Mouse (Mus musculus): Measurements from ENCODE around the gene Msl1. TPM values are rescaled to one million over a fixed set of nuclear protein-coding genes. Genes with fewer than 3 reads are reported as not detected.

Msl1 gene
- polyA plus RNA-seq, 1 experiment, result 83.8 TPM

- no peak for TF ChIP-seq CTCF (IDR thresholded peaks at IDR 0.05; ENCODE audit: borderline replicate concordance, insufficient read depth, low read length)
- no peak for TF ChIP-seq POLR2A (IDR thresholded peaks at IDR 0.05; ENCODE audit: low read depth, low read length)
- H3K4me1 ChIP-seq (ENCODE audit: control insufficient read depth, insufficient read depth, low read length), result no peaks in the 10 kb centered on the region; the same call in 1 of the 2 replicates
- H3K27ac ChIP-seq (ENCODE audit: insufficient read depth, low read length), result no peak overlapping the region
- H3K4me3 ChIP-seq (ENCODE audit: insufficient read depth, low read length), result no peak overlapping the region
Measured at GRCm38 (mm10) chr11:98790631-98791205, 4.6 kb upstream of the Msl1 start.

- TF ChIP-seq POLR2A (IDR thresholded peaks at IDR 0.05; ENCODE audit: low read depth, low read length), result no peak
- TF ChIP-seq CTCF (IDR thresholded peaks at IDR 0.05; ENCODE audit: borderline replicate concordance, insufficient read depth, low read length), result no peak
- Histone ChIP-seq H3K4me3 (ENCODE audit: insufficient read depth, low read length) (no peak overlapping the region), H3K27ac (ENCODE audit: insufficient read depth, low read length) (no peak overlapping the region), H3K4me1 (ENCODE audit: control insufficient read depth, insufficient read depth, low read length) (no peaks in the 10 kb centered on the region; the same call in 1 of the 2 replicates)
Measured at GRCm38 (mm10) chr11:98791448-98791847, 3.9 kb upstream of the Msl1 start.

GRCm38 (mm10) chr11:98792081-98792480 is 3.2 kb upstream of the Msl1 start:
- no peak overlapping the region for H3K27ac ChIP-seq (ENCODE audit: insufficient read depth, low read length)

DNA sequence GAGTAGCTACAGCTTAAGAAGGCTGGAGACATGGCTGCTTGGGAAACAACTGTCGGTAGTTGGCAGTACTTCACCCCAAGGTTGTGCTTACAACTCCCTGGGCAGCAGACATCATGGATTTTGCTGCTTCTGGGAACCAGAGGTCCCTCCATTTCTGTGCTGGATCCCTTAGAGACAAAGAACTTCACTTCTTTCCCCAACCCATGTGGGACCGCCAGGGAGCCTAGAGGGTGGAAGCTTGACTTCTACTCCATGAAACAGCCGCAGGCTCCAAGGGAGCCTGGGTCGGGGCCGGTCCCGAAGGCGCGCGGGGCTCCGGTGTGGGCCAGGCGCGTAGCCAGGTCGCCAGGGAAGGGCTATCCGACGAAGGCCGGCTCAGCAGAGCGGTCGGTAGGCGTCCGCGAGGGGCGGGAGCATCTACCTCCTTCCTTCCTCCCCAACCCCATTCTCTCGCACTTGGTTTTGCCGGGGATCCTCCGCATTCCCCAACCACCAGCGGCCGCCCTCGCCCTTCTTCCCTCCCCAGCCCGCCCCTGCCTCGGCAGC is 774 bp upstream of the Msl1 start:
- peak overlapping the region; percentile 83 for H3K4me3 ChIP-seq (ENCODE audit: insufficient read depth, low read length)
- peak; percentile 52 for TF ChIP-seq POLR2A (IDR thresholded peaks at IDR 0.05; ENCODE audit: low read depth, low read length)
- no peak for TF ChIP-seq CTCF (IDR thresholded peaks at IDR 0.05; ENCODE audit: borderline replicate concordance, insufficient read depth, low read length)
- 0 out of 2 replicates have a peak, but pooled peaks cover 3% of the 10 kb centered on the region for H3K4me1 ChIP-seq (ENCODE audit: control insufficient read depth, insufficient read depth, low read length)
- H3K27ac ChIP-seq (ENCODE audit: insufficient read depth, low read length), result peak overlapping the region; percentile 99

More at GRCm38 (mm10) chr11:98792081-98792480, 3.2 kb upstream of the Msl1 start:
- Histone ChIP-seq H3K4me1 (ENCODE audit: control insufficient read depth, insufficient read depth, low read length) (no peaks in the 10 kb centered on the region; the same call in 1 of the 2 replicates), H3K4me3 (ENCODE audit: insufficient read depth, low read length) (no peak overlapping the region)
- TF ChIP-seq POLR2A (IDR thresholded peaks at IDR 0.05; ENCODE audit: low read depth, low read length) (0 out of 2 replicates have a peak, but pooled peaks have one; percentile 13), CTCF (IDR thresholded peaks at IDR 0.05; ENCODE audit: borderline replicate concordance, insufficient read depth, low read length) (no peak)

DNA sequence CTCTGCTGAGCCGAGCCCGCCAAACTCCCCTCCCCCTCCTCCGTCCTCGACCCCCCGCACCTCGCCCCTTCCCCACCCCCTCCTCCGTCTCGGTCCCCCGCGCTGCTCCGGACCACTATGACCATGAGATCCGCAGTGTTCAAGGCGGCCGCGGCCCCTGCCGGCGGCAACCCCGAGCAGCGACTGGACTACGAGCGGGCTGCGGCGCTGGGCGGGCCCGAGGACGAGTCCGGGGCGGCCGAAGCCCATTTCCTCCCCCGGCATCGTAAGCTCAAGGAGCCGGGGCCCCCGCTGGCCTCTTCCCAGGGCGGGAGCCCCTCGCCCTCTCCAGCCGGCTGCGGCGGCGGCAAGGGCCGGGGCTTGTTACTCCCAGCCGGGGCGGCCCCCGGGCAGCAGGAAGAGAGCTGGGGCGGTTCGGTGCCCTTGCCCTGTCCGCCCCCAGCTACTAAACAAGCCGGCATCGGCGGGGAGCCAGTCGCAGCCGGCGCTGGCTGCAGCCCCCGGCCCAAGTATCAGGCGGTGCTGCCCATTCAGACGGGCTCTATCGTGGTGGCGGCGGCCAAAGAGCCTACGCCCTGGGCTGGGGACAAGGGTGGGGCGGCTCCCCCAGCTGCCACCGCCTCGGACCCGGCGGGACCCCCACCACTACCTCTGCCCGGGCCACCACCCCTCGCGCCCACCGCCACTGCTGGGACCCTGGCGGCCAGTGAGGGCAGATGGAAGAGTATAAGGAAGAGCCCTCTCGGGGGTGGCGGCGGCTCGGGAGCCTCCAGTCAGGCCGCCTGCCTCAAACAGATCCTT is 598 bp downstream of the Msl1 start:
- TF ChIP-seq CTCF (IDR thresholded peaks at IDR 0.05; ENCODE audit: borderline replicate concordance, insufficient read depth, low read length) (no peak), POLR2A (IDR thresholded peaks at IDR 0.05; ENCODE audit: low read depth, low read length) (no peak)
- Histone ChIP-seq H3K4me1 (ENCODE audit: control insufficient read depth, insufficient read depth, low read length) (0 out of 2 replicates have a peak, but pooled peaks cover 3% of the 10 kb centered on the region), H3K27ac (ENCODE audit: insufficient read depth, low read length) (peak overlapping the region; percentile 98), H3K4me3 (ENCODE audit: insufficient read depth, low read length) (peak overlapping the region; percentile 78)

- Histone ChIP-seq H3K4me3 (ENCODE audit: insufficient read depth, low read length) (peak overlapping the region; percentile 78), H3K4me1 (ENCODE audit: control insufficient read depth, insufficient read depth, low read length) (0 out of 2 replicates have a peak, but pooled peaks cover 3% of the 10 kb centered on the region), H3K27ac (ENCODE audit: insufficient read depth, low read length) (peak overlapping the region; percentile 98)
- TF ChIP-seq POLR2A (IDR thresholded peaks at IDR 0.05; ENCODE audit: low read depth, low read length), result peak; percentile 41; the same call in 1 of the 2 replicates
- no peak for TF ChIP-seq CTCF (IDR thresholded peaks at IDR 0.05; ENCODE audit: borderline replicate concordance, insufficient read depth, low read length)
Measured at GRCm38 (mm10) chr11:98796515-98797216, 1.4 kb downstream of the Msl1 start.

DNA sequence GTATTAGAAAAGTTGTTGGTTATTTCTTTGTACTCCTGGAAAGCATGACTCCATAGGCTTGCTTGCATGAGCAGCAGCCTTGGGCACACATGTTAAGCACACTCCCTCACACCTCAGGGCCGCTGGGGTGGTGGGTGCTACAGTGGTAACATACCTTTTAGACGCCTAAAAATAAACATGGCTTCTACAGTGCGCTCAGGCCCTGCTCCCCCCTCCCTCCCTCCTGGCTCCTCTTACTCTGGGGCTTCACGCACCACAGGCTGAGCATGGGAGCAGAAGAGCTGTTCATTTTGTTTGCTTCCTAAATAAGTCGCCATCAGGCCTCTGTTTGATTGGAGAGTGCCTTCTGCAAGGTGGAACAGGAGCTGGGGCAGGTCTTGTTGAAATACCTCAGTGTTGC is 2.0 kb downstream of the Msl1 start:
- peak overlapping the region; percentile 78 for H3K4me3 ChIP-seq (ENCODE audit: insufficient read depth, low read length)
- H3K4me1 ChIP-seq (ENCODE audit: control insufficient read depth, insufficient read depth, low read length), result 0 out of 2 replicates have a peak, but pooled peaks cover 3% of the 10 kb centered on the region
- no peak for TF ChIP-seq CTCF (IDR thresholded peaks at IDR 0.05; ENCODE audit: borderline replicate concordance, insufficient read depth, low read length)
- 0 out of 2 replicates have a peak, but pooled peaks have one; percentile 21 for TF ChIP-seq POLR2A (IDR thresholded peaks at IDR 0.05; ENCODE audit: low read depth, low read length)
- H3K27ac ChIP-seq (ENCODE audit: insufficient read depth, low read length), result no peak overlapping the region

GRCm38 (mm10) chr11:98797909-98798308 is 2.6 kb downstream of the Msl1 start:
- Histone ChIP-seq H3K4me1 (ENCODE audit: control insufficient read depth, insufficient read depth, low read length) (0 out of 2 replicates have a peak, but pooled peaks cover 3% of the 10 kb centered on the region), H3K4me3 (ENCODE audit: insufficient read depth, low read length) (peak overlapping the region; percentile 78), H3K27ac (ENCODE audit: insufficient read depth, low read length) (no peak overlapping the region)
- TF ChIP-seq POLR2A (IDR thresholded peaks at IDR 0.05; ENCODE audit: low read depth, low read length), result no peak
- no peak for TF ChIP-seq CTCF (IDR thresholded peaks at IDR 0.05; ENCODE audit: borderline replicate concordance, insufficient read depth, low read length)

- Histone ChIP-seq H3K4me1 (ENCODE audit: control insufficient read depth, insufficient read depth, low read length) (no peaks in the 10 kb centered on the region), H3K27ac (ENCODE audit: insufficient read depth, low read length) (no peak within 1 kb of the TSS), H3K4me3 (ENCODE audit: insufficient read depth, low read length) (no peak within 1 kb of the TSS)
- TF ChIP-seq CTCF (IDR thresholded peaks at IDR 0.05; ENCODE audit: borderline replicate concordance, insufficient read depth, low read length) (no peak), POLR2A (IDR thresholded peaks at IDR 0.05; ENCODE audit: low read depth, low read length) (no peak)
Measured at GRCm38 (mm10) chr11:98804605-98805004, 9.3 kb downstream of the Msl1 start, which contains the start of gene Casc3. TSS of gene Casc3 (plus strand) at chr11:98804905.
